Mouse (Mus musculus): ENCODE results near the gene Efcab8. TPM values are rescaled to one million over a fixed set of nuclear protein-coding genes. Genes with fewer than 3 reads are reported as not detected.
"Not testable (repeated sequence)": the region's sequence is repeated elsewhere in the genome, so short reads cannot be mapped to it uniquely, and the experiment has no call there.

The Efcab8 gene
- polyA plus RNA-seq (2012; rRNA removed): 0.29 and 0.37 TPM in 2 replicates

GRCm38 (mm10) chr2:153779394-153779981 lies at the start of gene Efcab8:
Efcab8 (plus strand) TSS chr2:153779931.
- DNase-seq (ENCODE audit: low spot score): no peak

GRCm38 (mm10) chr2:153734033-153734432 lies 45.7 kb upstream of the Efcab8 start:
- no peak for DNase-seq (ENCODE audit: low spot score)

- peak; percentile 96 for DNase-seq (ENCODE audit: low spot score)
Measured at GRCm38 (mm10) chr2:153740500-153741436, 39.0 kb upstream of the Efcab8 start, which contains the start of gene Mapre1. Mapre1 (plus strand) TSS chr2:153741274.

- no peak for DNase-seq (ENCODE audit: low spot score)
Measured at GRCm38 (mm10) chr2:153741437-153742065, 38.2 kb upstream of the Efcab8 start.

- no peak for DNase-seq (ENCODE audit: low spot score)
Measured at GRCm38 (mm10) chr2:153747994-153748393, 31.7 kb upstream of the Efcab8 start.

GRCm38 (mm10) chr2:153750363-153750762 lies 29.4 kb upstream of the Efcab8 start:
- DNase-seq (ENCODE audit: low spot score): no peak

- DNase-seq (ENCODE audit: low spot score): no peak
Measured at GRCm38 (mm10) chr2:153762121-153762520, 17.6 kb upstream of the Efcab8 start.

- DNase-seq (ENCODE audit: low spot score): no peak
Measured at GRCm38 (mm10) chr2:153767484-153767883, 12.2 kb upstream of the Efcab8 start.

- DNase-seq (ENCODE audit: low spot score): no peak
Measured at GRCm38 (mm10) chr2:153768881-153769280, 10.8 kb upstream of the Efcab8 start.

GRCm38 (mm10) chr2:153772950-153773349 lies 6.8 kb upstream of the Efcab8 start:
- DNase-seq (ENCODE audit: low spot score): no peak

- no peak for DNase-seq (ENCODE audit: low spot score)
Measured at GRCm38 (mm10) chr2:153775472-153775871, 4.3 kb upstream of the Efcab8 start.

- peak; percentile 43 for DNase-seq (ENCODE audit: low spot score)
Measured at GRCm38 (mm10) chr2:153778638-153779362, 931 bp upstream of the Efcab8 start.

- no peak for DNase-seq (ENCODE audit: low spot score)
Measured at GRCm38 (mm10) chr2:153781181-153781580, 1.4 kb downstream of the Efcab8 start.

- no peak for DNase-seq (ENCODE audit: low spot score)
Measured at GRCm38 (mm10) chr2:153784668-153785067, 4.9 kb downstream of the Efcab8 start.

- DNase-seq (ENCODE audit: low spot score): no peak
Measured at GRCm38 (mm10) chr2:153793366-153793765, 13.6 kb downstream of the Efcab8 start.

GRCm38 (mm10) chr2:153795090-153795489 lies 15.4 kb downstream of the Efcab8 start:
- DNase-seq (ENCODE audit: low spot score): no peak

GRCm38 (mm10) chr2:153807464-153807863 lies 27.7 kb downstream of the Efcab8 start:
- DNase-seq (ENCODE audit: low spot score): not testable (repeated sequence)

- no peak for DNase-seq (ENCODE audit: low spot score)
Measured at GRCm38 (mm10) chr2:153808146-153808545, 28.4 kb downstream of the Efcab8 start.

- no peak for DNase-seq (ENCODE audit: low spot score)
Measured at GRCm38 (mm10) chr2:153808841-153809240, 29.1 kb downstream of the Efcab8 start.

GRCm38 (mm10) chr2:153809921-153810320 lies 30.2 kb downstream of the Efcab8 start:
- no peak for DNase-seq (ENCODE audit: low spot score)

- no peak for DNase-seq (ENCODE audit: low spot score)
Measured at GRCm38 (mm10) chr2:153822005-153822543, 42.3 kb downstream of the Efcab8 start.

Measured in urinary bladder, adult 2 months (tissue).